Mouse (Mus musculus) G1E (cell line): ENCODE measurements around the gene Mrpl11.

Source experiments
- CTCF ChIP-seq: IDR thresholded peaks from 2 replicates; pipeline ENCODE4 v1.5.1; 2012; ENCODE audit warnings: low read depth, low read length, inconsistent platforms, mixed read lengths
- POLR2AphosphoS5 ChIP-seq: IDR thresholded peaks from 2 replicates; pipeline ENCODE4 v1.6.1; 2012; ENCODE audit warnings: low read depth, low read length, inconsistent platforms; ENCODE audit not compliant: insufficient replicate concordance
- TAL1 ChIP-seq: conservative IDR thresholded peaks from 2 replicates; pipeline ENCODE4 v1.6.1; 2012; ENCODE audit warnings: low read depth, low read length, inconsistent platforms, mixed read lengths

GRCm38 (mm10) chr19:4990716-4991115, 28.8 kb downstream of the Mrpl11 start:
- TF ChIP-seq TAL1 (no peak), CTCF (no peak), POLR2AphosphoS5 (no peak)
